Mouse (Mus musculus) liver, postnatal 0 days (tissue): ENCODE data around the gene Slc31a2. TPM values are rescaled to one million over a fixed set of nuclear protein-coding genes. Genes with fewer than 3 reads are reported as not detected.

Experiments
- ATAC-seq: fragments of 200-750 bp; cut with Nextera tagmentation; 2 replicates; pipeline ENCODE4 v1.8.0; 2017; ENCODE audit warnings: mild to moderate bottlenecking, moderate library complexity
- DNase-seq: peaks from one replicate; pipeline ENCODE4 v3.0.0-alpha.2; 2016
- H3K27ac ChIP-seq: fragments of 300-500 bp; sonication (generic); 2 replicates; pipeline ENCODE4 v1.5.1; 2014; ENCODE audit warnings: antibody characterized with exemption, moderate library complexity, mild to moderate bottlenecking, low read depth
- H3K27me3 ChIP-seq: fragments of 300-500 bp; sonication (generic); 2 replicates; pipeline ENCODE4 v1.6.1; 2014; ENCODE audit warnings: low read length, control low read depth, mixed read lengths; ENCODE audit not compliant: insufficient read depth
- H3K36me3 ChIP-seq: fragments of 300-500 bp; sonication (generic); replicated peaks from 2 replicates; pipeline ENCODE4 v1.6.1; 2014; ENCODE audit warnings: mild to moderate bottlenecking, control low read depth, low read length, moderate library complexity, mixed read lengths; ENCODE audit not compliant: insufficient read depth
- H3K4me1 ChIP-seq: fragments of 300-500 bp; sonication (generic); 2 replicates; pipeline ENCODE4 v1.6.1; 2014; ENCODE audit warnings: antibody characterized with exemption, mild to moderate bottlenecking, control low read depth; ENCODE audit not compliant: insufficient read depth
- H3K4me2 ChIP-seq: fragments of 300-500 bp; sonication (generic); 2 replicates; pipeline ENCODE4 v1.6.1; 2014; ENCODE audit warnings: low read depth, mild to moderate bottlenecking, low read length, moderate library complexity, mixed read lengths
- H3K4me3 ChIP-seq: fragments of 300-500 bp; sonication (generic); 2 replicates; pipeline ENCODE4 v1.5.1; 2014; ENCODE audit warnings: low read depth, low read length
- H3K9ac ChIP-seq: fragments of 300-500 bp; sonication (generic); replicated peaks from 2 replicates; pipeline ENCODE4 v1.6.1; 2014; ENCODE audit warnings: mild to moderate bottlenecking, moderate library complexity
- H3K9me3 ChIP-seq: fragments of 300-500 bp; sonication (generic); 2 replicates; pipeline ENCODE4 v1.6.1; 2016; ENCODE audit warnings: mild to moderate bottlenecking, control low read depth, low read length, mixed read lengths
- CTCF ChIP-seq: sonication (generic); IDR thresholded peaks from 2 replicates; pipeline ENCODE4 v1.5.1; 2016; ENCODE audit warnings: antibody characterized with exemption, low read depth
- EP300 ChIP-seq: IDR thresholded peaks from 2 replicates; pipeline ENCODE4 v1.6.1; 2016; ENCODE audit warnings: antibody characterized with exemption, low read depth, mild to moderate bottlenecking
- WGBS: fragments of 180-500 bp; shearing (Covaris S2); extraction: QIAGEN DNeasy Blood & Tissue Kit; methylation state at CpG from one replicate; pipeline ENCODE4 v1.1.7; 2014; ENCODE audit not compliant: insufficient replicate concordance; 5-methylcytosine and 5-hydroxymethylcytosine counted together
- polyA plus RNA-seq: library from polyadenylated mRNA; unstranded; fragments of >200 nt; fragmentation: Nextera tagmentation; extraction: Ambion mirVana; gene quantifications from 2 replicates; pipeline ENCODE4 v1.2.1, GENCODE M21; 2015

The Slc31a2 gene
- polyA plus RNA-seq, 1 experiment from 2014 or later: 9.2 TPM

GRCm38 (mm10) chr4:62276642-62277041 lies 14.3 kb downstream of the Slc31a2 start:
- no peak for TF ChIP-seq CTCF
- TF ChIP-seq EP300: no peak
- DNase-seq (no peak), ATAC-seq (no peak)
- Histone ChIP-seq H3K27ac (no peak overlapping the region), H3K4me2 (no peak overlapping the region), H3K4me3 (no peak overlapping the region), H3K36me3 (no peaks in the 10 kb centered on the region), H3K27me3 (no peaks in the 10 kb centered on the region), H3K4me1 (no peaks in the 10 kb centered on the region), H3K9me3 (no peaks in the 10 kb centered on the region), H3K9ac (no peak overlapping the region)
- WGBS: 71% methylated on average over 10 of the region's 10 CpGs

- 64% methylated on average over 3 of the region's 3 CpGs for WGBS
- DNase-seq (no peak), ATAC-seq (no peak)
- TF ChIP-seq CTCF: peak; percentile 36
- no peak for TF ChIP-seq EP300
- H3K27me3 ChIP-seq: no peaks in the 10 kb centered on the region
- H3K36me3 ChIP-seq: no peaks in the 10 kb centered on the region
- no peak overlapping the region for H3K4me3 ChIP-seq
- H3K4me1 ChIP-seq: no peaks in the 10 kb centered on the region
- no peak overlapping the region for H3K4me2 ChIP-seq
- no peaks in the 10 kb centered on the region for H3K9me3 ChIP-seq
- no peak overlapping the region for H3K27ac ChIP-seq
- H3K9ac ChIP-seq: no peak overlapping the region
These were observed 14.9 kb downstream of the Slc31a2 start for GRCm38 (mm10) chr4:62277222-62277621.

GRCm38 (mm10) chr4:62278081-62278480 lies 15.7 kb downstream of the Slc31a2 start:
- H3K9ac ChIP-seq: no peak overlapping the region
- peak; percentile 33 for DNase-seq
- H3K4me2 ChIP-seq: no peak overlapping the region
- H3K9me3 ChIP-seq: no peaks in the 10 kb centered on the region
- 65% methylated on average over 4 of the region's 4 CpGs for WGBS
- no peaks in the 10 kb centered on the region for H3K36me3 ChIP-seq
- H3K27me3 ChIP-seq: no peaks in the 10 kb centered on the region
- no peak overlapping the region for H3K27ac ChIP-seq
- no peaks in the 10 kb centered on the region for H3K4me1 ChIP-seq
- TF ChIP-seq EP300: no peak
- TF ChIP-seq CTCF: peak; percentile 31
- H3K4me3 ChIP-seq: no peak overlapping the region
- peak; percentile 48; the same call in 1 of the 2 replicates for ATAC-seq

GRCm38 (mm10) chr4:62281319-62281718 lies 19.0 kb downstream of the Slc31a2 start:
- no peaks in the 10 kb centered on the region for H3K9me3 ChIP-seq
- no peak for ATAC-seq
- H3K4me1 ChIP-seq: peaks cover 5% of the 10 kb centered on the region; the same call in 1 of the 2 replicates
- H3K36me3 ChIP-seq: no peaks in the 10 kb centered on the region
- H3K4me3 ChIP-seq: no peak overlapping the region
- H3K27me3 ChIP-seq: no peaks in the 10 kb centered on the region
- no peak overlapping the region for H3K4me2 ChIP-seq
- WGBS: 50% methylated on average over 5 of the region's 5 CpGs
- H3K9ac ChIP-seq: no peak overlapping the region
- DNase-seq: no peak
- TF ChIP-seq EP300: no peak
- H3K27ac ChIP-seq: no peak overlapping the region

GRCm38 (mm10) chr4:62282969-62283368 lies 20.6 kb downstream of the Slc31a2 start:
- peak overlapping the region; percentile 62; the same call in 1 of the 2 replicates for H3K27ac ChIP-seq
- no peak for ATAC-seq
- H3K27me3 ChIP-seq: no peaks in the 10 kb centered on the region
- H3K4me3 ChIP-seq: no peak overlapping the region
- H3K4me1 ChIP-seq: peaks cover 10% of the 10 kb centered on the region
- H3K4me2 ChIP-seq: peak overlapping the region; percentile 1; the same call in 1 of the 2 replicates
- H3K36me3 ChIP-seq: no peaks in the 10 kb centered on the region
- no peak for TF ChIP-seq CTCF
- no peak for TF ChIP-seq EP300
- no peak overlapping the region; the same call in 1 of the 2 replicates for H3K9ac ChIP-seq
- DNase-seq: no peak
- no peaks in the 10 kb centered on the region for H3K9me3 ChIP-seq
- WGBS: 61% methylated on average over 7 of the region's 7 CpGs

- TF ChIP-seq CTCF (no peak), EP300 (no peak)
- Histone ChIP-seq H3K4me2 (peak overlapping the region; percentile 88; the same call in 1 of the 2 replicates), H3K27me3 (no peaks in the 10 kb centered on the region), H3K9ac (no peak overlapping the region), H3K9me3 (no peaks in the 10 kb centered on the region), H3K4me3 (no peak overlapping the region), H3K4me1 (peaks cover 11% of the 10 kb centered on the region), H3K27ac (no peak overlapping the region), H3K36me3 (0 out of 2 replicates have a peak, but pooled peaks cover 2% of the 10 kb centered on the region)
- DNase-seq: no peak
- WGBS: 61% methylated on average over 8 of the region's 8 CpGs
- no peak for ATAC-seq
These were observed 23.2 kb downstream of the Slc31a2 start for GRCm38 (mm10) chr4:62285576-62285975.
